Mouse (Mus musculus) forebrain, embryonic 10.5 days (tissue): ENCODE measurements at regions not wholly inside any gene's neighbourhood (a gene's known extent, or its start where the extent isn't known, plus 50 kb on each side); places are given as distances from the start of the nearest gene placed in this dataset.

Source experiments
- DNase-seq: peaks from one replicate; pipeline ENCODE4 v3.0.0-alpha.2; 2017; ENCODE audit warnings: low spot score; ENCODE audit errors: extremely low spot score
- H3K27ac ChIP-seq: fragments of 300-500 bp; sonication (generic); 2 replicates; pipeline ENCODE4 v1.5.1; 2016; ENCODE audit warnings: mild to moderate bottlenecking
- H3K27me3 ChIP-seq: fragments of 300-500 bp; sonication (generic); 2 replicates; pipeline ENCODE4 v1.6.1; 2016; ENCODE audit warnings: mild to moderate bottlenecking; ENCODE audit not compliant: poor library complexity, severe bottlenecking
- H3K36me3 ChIP-seq: fragments of 300-500 bp; sonication (generic); replicated peaks from 2 replicates; pipeline ENCODE4 v1.6.1; 2016; ENCODE audit warnings: mild to moderate bottlenecking, moderate library complexity
- H3K4me1 ChIP-seq: fragments of 300-500 bp; sonication (generic); 2 replicates; pipeline ENCODE4 v1.6.1; 2016
- H3K4me3 ChIP-seq: fragments of 300-500 bp; sonication (generic); 2 replicates; pipeline ENCODE4 v1.5.1; 2016; ENCODE audit warnings: mild to moderate bottlenecking, moderate library complexity
- H3K9me3 ChIP-seq: fragments of 300-500 bp; sonication (generic); 2 replicates; pipeline ENCODE4 v1.6.1; 2016; ENCODE audit warnings: mild to moderate bottlenecking, moderate library complexity
- WGBS: fragments of 180-500 bp; shearing (Covaris S2); methylation state at CpG from one replicate; pipeline ENCODE4 v1.1.7; 2016; 5-methylcytosine and 5-hydroxymethylcytosine counted together

DNA sequence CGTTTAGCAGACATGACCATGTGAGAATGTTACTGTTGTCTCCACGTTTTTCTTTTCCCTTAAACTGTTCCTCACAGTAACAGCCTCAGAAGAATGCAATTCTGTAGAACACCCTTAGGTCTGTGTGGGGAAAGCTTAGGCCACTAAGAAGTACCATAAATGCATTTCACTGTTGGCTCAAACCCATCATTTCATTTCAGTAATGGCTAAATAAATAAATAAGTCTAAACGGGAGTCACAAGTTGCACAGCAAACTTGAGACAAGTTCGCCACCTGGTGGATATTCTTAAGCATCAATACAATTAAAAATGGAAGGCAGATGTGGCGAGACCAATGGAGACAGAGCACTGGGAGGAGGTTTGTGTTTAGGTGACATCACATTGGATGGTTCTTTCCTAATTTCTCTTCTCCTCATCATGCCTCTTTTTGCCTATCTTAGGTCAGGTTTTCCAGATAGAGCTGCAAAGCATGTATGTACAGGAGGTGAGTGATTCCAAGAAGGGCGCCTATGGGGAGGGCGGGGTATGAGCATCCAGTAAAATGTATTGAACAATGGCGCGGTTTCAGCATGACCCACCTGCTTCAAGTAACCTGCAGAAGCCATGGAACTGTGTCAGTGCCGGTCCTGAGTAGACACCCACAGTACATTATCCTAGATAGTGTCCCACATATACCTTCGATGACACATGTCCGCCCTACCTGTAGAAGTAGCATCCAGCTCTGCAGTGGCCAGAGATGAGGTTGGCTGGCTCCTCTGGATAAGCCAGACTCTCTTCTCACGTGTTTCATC is 128.8 kb upstream of the Car8 start:
- H3K27ac ChIP-seq = no peak overlapping the region
- H3K27me3 ChIP-seq = no peaks in the 10 kb centered on the region
- H3K36me3 ChIP-seq = no peaks in the 10 kb centered on the region
- peaks cover 9% of the 10 kb centered on the region for H3K4me1 ChIP-seq
- H3K9me3 ChIP-seq = no peaks in the 10 kb centered on the region
- no peak overlapping the region for H3K4me3 ChIP-seq
- 67% methylated on average over 13 of the region's 13 CpGs for WGBS
- no peak for DNase-seq

- H3K4me1 ChIP-seq = peaks cover 9% of the 10 kb centered on the region
- no peak overlapping the region for H3K4me3 ChIP-seq
- DNase-seq = no peak
- H3K9me3 ChIP-seq = no peaks in the 10 kb centered on the region
- 75% methylated on average over 4 of the region's 4 CpGs for WGBS
- no peaks in the 10 kb centered on the region for H3K36me3 ChIP-seq
- no peak overlapping the region for H3K27ac ChIP-seq
- no peaks in the 10 kb centered on the region for H3K27me3 ChIP-seq
Observed at GRCm38 (mm10) chr4:8366978-8367377, 128.1 kb upstream of the Car8 start.

- 62% methylated on average over 4 of the region's 4 CpGs for WGBS
- no peak overlapping the region for H3K4me3 ChIP-seq
- no peaks in the 10 kb centered on the region for H3K36me3 ChIP-seq
- no peaks in the 10 kb centered on the region for H3K9me3 ChIP-seq
- no peak for DNase-seq
- H3K27me3 ChIP-seq = no peaks in the 10 kb centered on the region
- H3K27ac ChIP-seq = no peak overlapping the region
- H3K4me1 ChIP-seq = peaks cover 9% of the 10 kb centered on the region
Observed at GRCm38 (mm10) chr4:8362409-8362808, 123.6 kb upstream of the Car8 start.

GRCm38 (mm10) chr4:8361931-8362330 is 123.1 kb upstream of the Car8 start:
- no peak for DNase-seq
- Histone ChIP-seq H3K4me3 (no peak overlapping the region), H3K4me1 (peaks cover 8% of the 10 kb centered on the region), H3K36me3 (no peaks in the 10 kb centered on the region), H3K9me3 (no peaks in the 10 kb centered on the region), H3K27ac (no peak overlapping the region), H3K27me3 (no peaks in the 10 kb centered on the region)
- WGBS = 49% methylated on average over 2 of the region's 2 CpGs

- no peaks in the 10 kb centered on the region for H3K9me3 ChIP-seq
- no peak for DNase-seq
- no peaks in the 10 kb centered on the region for H3K36me3 ChIP-seq
- no peak overlapping the region for H3K27ac ChIP-seq
- no peak overlapping the region for H3K4me3 ChIP-seq
- peaks cover 6% of the 10 kb centered on the region for H3K4me1 ChIP-seq
- H3K27me3 ChIP-seq = no peaks in the 10 kb centered on the region
Observed at GRCm38 (mm10) chr4:8361305-8361704, 122.5 kb upstream of the Car8 start.

- no peaks in the 10 kb centered on the region for H3K9me3 ChIP-seq
- no peaks in the 10 kb centered on the region for H3K27me3 ChIP-seq
- WGBS = 85% methylated on average over 1 of the region's 1 CpGs
- no peaks in the 10 kb centered on the region for H3K36me3 ChIP-seq
- no peak for DNase-seq
- no peak overlapping the region for H3K4me3 ChIP-seq
- no peak overlapping the region for H3K27ac ChIP-seq
- no peaks in the 10 kb centered on the region for H3K4me1 ChIP-seq
Observed at GRCm38 (mm10) chr4:8357443-8357842, 118.6 kb upstream of the Car8 start.

GRCm38 (mm10) chr4:8341928-8342327 is 103.1 kb upstream of the Car8 start:
- H3K9me3 ChIP-seq = no peaks in the 10 kb centered on the region

DNA sequence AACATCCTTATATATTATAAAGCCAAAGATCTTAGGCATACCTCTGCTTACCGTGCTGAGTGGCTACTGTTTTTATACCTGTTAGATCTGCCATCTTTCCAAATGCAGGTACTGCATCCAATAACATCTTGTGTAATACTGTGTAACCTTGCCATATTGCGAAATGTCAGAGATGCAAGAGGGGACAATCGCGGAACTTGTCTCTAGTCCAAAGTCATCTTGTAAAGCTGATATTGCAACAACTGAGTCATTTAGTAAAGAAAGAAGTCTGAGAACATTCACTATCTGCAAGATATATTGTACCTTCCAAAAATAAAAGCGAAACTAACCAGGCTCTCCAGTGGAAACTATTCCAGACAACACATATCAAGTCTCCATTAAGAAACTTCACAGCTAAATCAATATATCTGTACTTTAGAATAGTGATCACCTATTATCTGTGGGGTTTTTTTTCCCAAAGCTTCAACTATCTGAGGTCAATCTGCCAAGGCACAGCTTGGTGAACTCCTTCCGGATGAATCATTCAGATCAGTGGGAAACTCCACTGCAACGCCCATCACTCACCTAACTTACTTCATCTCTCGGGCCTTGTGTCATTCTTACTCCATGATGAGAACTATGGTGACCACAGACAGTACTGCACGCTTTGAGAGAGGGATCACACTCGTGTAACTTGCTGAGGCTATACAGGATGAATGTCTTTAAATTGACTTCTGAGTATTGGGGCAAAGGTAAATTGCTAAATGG is 70.6 kb upstream of the Car8 start:
- Histone ChIP-seq H3K9me3 (no peaks in the 10 kb centered on the region), H3K4me3 (no peak overlapping the region)
- WGBS = 90% methylated on average over 10 of the region's 10 CpGs

More at GRCm38 (mm10) chr4:8341928-8342327, 103.1 kb upstream of the Car8 start:
- no peaks in the 10 kb centered on the region for H3K36me3 ChIP-seq
- no peak overlapping the region for H3K4me3 ChIP-seq
- H3K4me1 ChIP-seq = no peaks in the 10 kb centered on the region
- H3K27me3 ChIP-seq = no peaks in the 10 kb centered on the region
- no peak for DNase-seq
- no peak overlapping the region for H3K27ac ChIP-seq
- 97% methylated on average over 4 of the region's 4 CpGs for WGBS

GRCm38 (mm10) chr4:8292563-8292962 is 53.7 kb upstream of the Car8 start:
- Histone ChIP-seq H3K27me3 (no peaks in the 10 kb centered on the region), H3K36me3 (no peaks in the 10 kb centered on the region), H3K9me3 (no peaks in the 10 kb centered on the region), H3K4me3 (no peak overlapping the region), H3K4me1 (peaks cover 7% of the 10 kb centered on the region), H3K27ac (no peak overlapping the region)
- 86% methylated on average over 1 of the region's 1 CpGs for WGBS
- DNase-seq = no peak

More for the DNA sequence above, 70.6 kb upstream of the Car8 start:
- no peaks in the 10 kb centered on the region for H3K4me1 ChIP-seq
- H3K36me3 ChIP-seq = no peaks in the 10 kb centered on the region
- no peak overlapping the region for H3K27ac ChIP-seq
- DNase-seq = no peak
- no peaks in the 10 kb centered on the region for H3K27me3 ChIP-seq

DNA sequence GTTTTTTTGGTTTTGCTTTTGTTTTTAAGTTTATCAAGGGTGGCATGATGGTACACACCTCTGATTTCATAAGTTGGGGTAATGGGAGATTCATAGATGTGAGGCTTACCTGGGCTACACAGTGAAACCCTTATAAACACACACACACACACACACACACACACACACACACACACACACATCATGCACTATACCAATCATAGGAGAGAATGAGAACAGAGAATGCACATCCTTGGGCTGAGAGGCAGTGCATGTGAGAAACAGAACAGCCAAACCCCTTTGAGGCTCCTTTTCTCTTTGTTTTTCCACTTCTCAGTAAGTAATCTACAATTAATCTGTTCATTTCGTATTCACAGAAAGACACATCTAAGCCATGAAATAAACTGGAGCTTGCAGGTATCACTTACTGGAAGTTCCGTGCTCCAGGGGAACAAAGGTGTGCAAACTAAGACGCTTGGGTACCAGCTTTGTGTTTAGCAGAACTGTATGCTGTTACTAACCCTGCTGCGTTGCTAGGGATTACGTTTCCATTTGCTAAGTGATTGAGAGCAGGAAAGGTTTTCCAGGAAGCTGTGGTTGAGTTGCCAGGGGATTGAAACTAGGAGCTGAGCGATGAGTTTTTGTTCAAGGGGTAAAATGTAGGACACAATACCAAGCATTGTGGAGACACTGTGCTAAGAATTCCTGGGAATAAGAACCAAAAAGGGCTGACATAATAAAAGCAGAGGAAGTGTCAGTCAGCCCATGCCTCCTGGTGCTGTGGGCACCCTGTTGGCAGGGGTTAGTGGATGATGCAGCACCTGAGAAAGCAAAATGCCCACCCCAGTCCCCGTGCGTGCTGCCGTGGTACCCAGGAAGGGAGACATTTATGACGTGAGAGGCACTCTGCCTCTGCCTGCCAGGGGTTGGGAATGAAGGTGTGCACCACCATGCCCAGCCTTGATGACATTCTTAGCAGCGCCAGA is 53.0 kb upstream of the Car8 start:
- Histone ChIP-seq H3K27me3 (no peaks in the 10 kb centered on the region), H3K27ac (no peak overlapping the region), H3K36me3 (no peaks in the 10 kb centered on the region), H3K4me3 (no peak overlapping the region), H3K9me3 (no peaks in the 10 kb centered on the region), H3K4me1 (peaks cover 7% of the 10 kb centered on the region)
- no peak for DNase-seq
- WGBS = 66% methylated on average over 11 of the region's 11 CpGs

- WGBS = 81% methylated on average over 5 of the region's 5 CpGs
- no peaks in the 10 kb centered on the region for H3K36me3 ChIP-seq
Observed at GRCm38 (mm10) chr4:8289901-8290300, 51.1 kb upstream of the Car8 start.

More at GRCm38 (mm10) chr4:8289901-8290300, 51.1 kb upstream of the Car8 start:
- Histone ChIP-seq H3K27me3 (no peaks in the 10 kb centered on the region), H3K4me3 (no peak overlapping the region), H3K9me3 (no peaks in the 10 kb centered on the region), H3K4me1 (peaks cover 7% of the 10 kb centered on the region), H3K27ac (no peak overlapping the region)
- DNase-seq = no peak
